Mouse (Mus musculus) forebrain, embryonic 13.5 days (tissue): ENCODE data around the gene Wnt9a. TPM values are rescaled to one million over a fixed set of nuclear protein-coding genes. Genes with fewer than 3 reads are reported as not detected.
"Not testable (repeated sequence)": the region's sequence is repeated elsewhere in the genome, so short reads cannot be mapped to it uniquely, and the experiment has no call there.

Experiments
- ATAC-seq: fragments of 200-750 bp; cut with Nextera tagmentation; 2 replicates; pipeline ENCODE4 v1.8.0; 2017
- H3K27ac ChIP-seq: fragments of 300-500 bp; sonication (generic); 2 replicates; pipeline ENCODE4 v1.5.1; 2015; ENCODE audit warnings: inconsistent platforms, mild to moderate bottlenecking, moderate library complexity
- H3K27me3 ChIP-seq: fragments of 300-500 bp; sonication (generic); 2 replicates; pipeline ENCODE4 v1.6.1; 2015; ENCODE audit warnings: mild to moderate bottlenecking, inconsistent platforms
- H3K36me3 ChIP-seq: fragments of 300-500 bp; sonication (generic); 2 replicates; pipeline ENCODE4 v1.6.1; 2015; ENCODE audit warnings: mild to moderate bottlenecking, inconsistent platforms; ENCODE audit not compliant: poor library complexity, severe bottlenecking
- H3K4me1 ChIP-seq: fragments of 300-500 bp; sonication (generic); 2 replicates; pipeline ENCODE4 v1.6.1; 2015; ENCODE audit warnings: inconsistent platforms
- H3K4me2 ChIP-seq: fragments of 300-500 bp; sonication (generic); 2 replicates; pipeline ENCODE4 v1.6.1; 2015; ENCODE audit warnings: inconsistent platforms, mild to moderate bottlenecking, moderate library complexity
- H3K4me3 ChIP-seq: fragments of 300-500 bp; sonication (generic); 2 replicates; pipeline ENCODE4 v1.5.1; 2015; ENCODE audit warnings: mild to moderate bottlenecking, inconsistent platforms
- H3K9ac ChIP-seq: fragments of 300-500 bp; sonication (generic); 2 replicates; pipeline ENCODE4 v1.6.1; 2015; ENCODE audit warnings: mild to moderate bottlenecking, inconsistent platforms
- H3K9me3 ChIP-seq: fragments of 300-500 bp; sonication (generic); replicated peaks from 2 replicates; pipeline ENCODE4 v1.6.1; 2016; ENCODE audit warnings: inconsistent platforms
- WGBS: fragments of 180-500 bp; shearing (Covaris S2); methylation state at CpG from one replicate; pipeline ENCODE4 v1.1.7; 2015; 5-methylcytosine and 5-hydroxymethylcytosine counted together
- polyA plus RNA-seq: library from polyadenylated mRNA; unstranded; fragments of >200 nt; fragmentation: Nextera tagmentation; extraction: Ambion mirVana; gene quantifications from 2 replicates; pipeline ENCODE4 v1.2.1, GENCODE M21; 2015

The Wnt9a gene
- polyA plus RNA-seq, 1 experiment from 2014 or later, result 1.8 TPM

GRCm38 (mm10) chr11:59282111-59282510 is 24.6 kb upstream of the Wnt9a start:
- no peak overlapping the region for H3K27ac ChIP-seq
- peaks cover 4% of the 10 kb centered on the region; the same call in 1 of the 2 replicates for H3K4me1 ChIP-seq
- peaks cover 61% of the 10 kb centered on the region for H3K27me3 ChIP-seq
- 79% methylated on average over 5 of the region's 5 CpGs for WGBS
- no peaks in the 10 kb centered on the region for H3K9me3 ChIP-seq
- H3K36me3 ChIP-seq, result no peaks in the 10 kb centered on the region
- H3K9ac ChIP-seq, result no peak overlapping the region
- no peak overlapping the region for H3K4me2 ChIP-seq
- no peak for ATAC-seq
- H3K4me3 ChIP-seq, result no peak overlapping the region

GRCm38 (mm10) chr11:59282933-59283332 is 23.8 kb upstream of the Wnt9a start:
- 59% methylated on average over 10 of the region's 10 CpGs for WGBS
- Histone ChIP-seq H3K36me3 (no peaks in the 10 kb centered on the region), H3K9me3 (no peaks in the 10 kb centered on the region), H3K4me1 (peaks cover 4% of the 10 kb centered on the region; the same call in 1 of the 2 replicates), H3K4me3 (no peak overlapping the region), H3K27me3 (peaks cover 69% of the 10 kb centered on the region), H3K9ac (no peak overlapping the region), H3K4me2 (no peak overlapping the region), H3K27ac (no peak overlapping the region)
- peak; percentile 51; the same call in 1 of the 2 replicates for ATAC-seq

GRCm38 (mm10) chr11:59284146-59284545 is 22.6 kb upstream of the Wnt9a start:
- Histone ChIP-seq H3K36me3 (no peaks in the 10 kb centered on the region), H3K4me1 (peaks cover 7% of the 10 kb centered on the region), H3K4me3 (no peak overlapping the region), H3K27ac (no peak overlapping the region), H3K9ac (no peak overlapping the region), H3K4me2 (no peak overlapping the region), H3K9me3 (no peaks in the 10 kb centered on the region), H3K27me3 (peaks cover 81% of the 10 kb centered on the region)
- 11% methylated on average over 14 of the region's 14 CpGs for WGBS
- ATAC-seq, result no peak

GRCm38 (mm10) chr11:59289706-59290105 is 17.0 kb upstream of the Wnt9a start:
- H3K4me3 ChIP-seq, result 0 out of 2 replicates have a peak overlapping the region, but pooled peaks have one; percentile 17
- no peaks in the 10 kb centered on the region for H3K36me3 ChIP-seq
- H3K27me3 ChIP-seq, result peaks cover 93% of the 10 kb centered on the region
- ATAC-seq, result no peak
- H3K27ac ChIP-seq, result no peak overlapping the region
- peak overlapping the region; percentile 40; the same call in 1 of the 2 replicates for H3K4me2 ChIP-seq
- no peaks in the 10 kb centered on the region for H3K9me3 ChIP-seq
- under 1% methylated on average over 25 of the region's 25 CpGs for WGBS
- H3K4me1 ChIP-seq, result peaks cover 11% of the 10 kb centered on the region; the same call in 1 of the 2 replicates
- H3K9ac ChIP-seq, result no peak overlapping the region

- H3K27me3 ChIP-seq, result peaks cover 89% of the 10 kb centered on the region
- H3K4me3 ChIP-seq, result peak within 1 kb of the TSS; percentile 29
- H3K9ac ChIP-seq, result no peak within 1 kb of the TSS
- H3K9me3 ChIP-seq, result no peaks in the 10 kb centered on the region
- no peaks in the 10 kb centered on the region for H3K36me3 ChIP-seq
- peaks cover 11% of the 10 kb centered on the region; the same call in 1 of the 2 replicates for H3K4me1 ChIP-seq
- WGBS, result 1% methylated on average over 36 of the region's 60 CpGs
- peak within 1 kb of the TSS; percentile 49 for H3K4me2 ChIP-seq
- no peak for ATAC-seq
- no peak within 1 kb of the TSS for H3K27ac ChIP-seq
These were observed 15.9 kb upstream of the Wnt9a start, which contains the start of gene Wnt3a for GRCm38 (mm10) chr11:59290702-59291303. TSS of gene Wnt3a (minus strand) at chr11:59290752.

- H3K27me3 ChIP-seq, result peaks cover 88% of the 10 kb centered on the region
- no peaks in the 10 kb centered on the region for H3K36me3 ChIP-seq
- H3K4me1 ChIP-seq, result peaks cover 11% of the 10 kb centered on the region; the same call in 1 of the 2 replicates
- H3K9ac ChIP-seq, result no peak overlapping the region
- no peak overlapping the region for H3K27ac ChIP-seq
- no peak for ATAC-seq
- 20% methylated on average over 7 of the region's 7 CpGs for WGBS
- H3K4me3 ChIP-seq, result no peak overlapping the region
- H3K9me3 ChIP-seq, result no peaks in the 10 kb centered on the region
- no peak overlapping the region for H3K4me2 ChIP-seq
These were observed 13.1 kb upstream of the Wnt9a start for GRCm38 (mm10) chr11:59293616-59294015.

- Histone ChIP-seq H3K4me1 (no peaks in the 10 kb centered on the region), H3K9me3 (no peaks in the 10 kb centered on the region), H3K36me3 (no peaks in the 10 kb centered on the region), H3K4me3 (no peak overlapping the region), H3K27me3 (peaks cover 79% of the 10 kb centered on the region), H3K4me2 (no peak overlapping the region), H3K9ac (no peak overlapping the region), H3K27ac (no peak overlapping the region)
- no peak for ATAC-seq
- 22% methylated on average over 7 of the region's 7 CpGs for WGBS
These were observed 8.8 kb upstream of the Wnt9a start for GRCm38 (mm10) chr11:59297941-59298340.

GRCm38 (mm10) chr11:59300185-59300584 is 6.5 kb upstream of the Wnt9a start:
- H3K27me3 ChIP-seq, result peaks cover 87% of the 10 kb centered on the region
- H3K36me3 ChIP-seq, result no peaks in the 10 kb centered on the region
- no peak overlapping the region for H3K4me3 ChIP-seq
- 24% methylated on average over 3 of the region's 3 CpGs for WGBS
- no peak overlapping the region for H3K27ac ChIP-seq
- H3K4me1 ChIP-seq, result no peaks in the 10 kb centered on the region
- no peak overlapping the region for H3K9ac ChIP-seq
- H3K9me3 ChIP-seq, result no peaks in the 10 kb centered on the region
- no peak for ATAC-seq
- H3K4me2 ChIP-seq, result no peak overlapping the region

- WGBS, result 72% methylated on average over 2 of the region's 2 CpGs
These were observed 5.7 kb upstream of the Wnt9a start for GRCm38 (mm10) chr11:59301053-59301452.

GRCm38 (mm10) chr11:59302700-59303569 is 3.8 kb upstream of the Wnt9a start:
- WGBS, result 36% methylated on average over 5 of the region's 10 CpGs
- Histone ChIP-seq H3K27ac (no peak overlapping the region), H3K4me3 (no peak overlapping the region), H3K4me2 (no peak overlapping the region), H3K4me1 (peaks cover 24% of the 10 kb centered on the region), H3K9me3 (no peaks in the 10 kb centered on the region), H3K9ac (no peak overlapping the region), H3K27me3 (peaks cover 90% of the 10 kb centered on the region), H3K36me3 (no peaks in the 10 kb centered on the region)
- peak; percentile 66 for ATAC-seq

More at GRCm38 (mm10) chr11:59301053-59301452, 5.7 kb upstream of the Wnt9a start:
- H3K9me3 ChIP-seq, H3K4me3 ChIP-seq, H3K27ac ChIP-seq, H3K36me3 ChIP-seq, H3K4me1 ChIP-seq, ATAC-seq, H3K9ac ChIP-seq, H3K4me2 ChIP-seq: not testable (repeated sequence)
- peaks cover 88% of the 10 kb centered on the region for H3K27me3 ChIP-seq

GRCm38 (mm10) chr11:59305008-59305820 is 1.5 kb upstream of the Wnt9a start:
- peaks cover 87% of the 10 kb centered on the region for H3K27me3 ChIP-seq
- peak overlapping the region; percentile 90; the same call in 1 of the 2 replicates for H3K4me2 ChIP-seq
- 44% methylated on average over 22 of the region's 22 CpGs for WGBS
- no peak for ATAC-seq
- no peak overlapping the region for H3K4me3 ChIP-seq
- peaks cover 46% of the 10 kb centered on the region for H3K4me1 ChIP-seq
- H3K27ac ChIP-seq, result no peak overlapping the region
- H3K9me3 ChIP-seq, result no peaks in the 10 kb centered on the region
- H3K9ac ChIP-seq, result no peak overlapping the region
- no peaks in the 10 kb centered on the region for H3K36me3 ChIP-seq
